In the genomic region with DNA sequence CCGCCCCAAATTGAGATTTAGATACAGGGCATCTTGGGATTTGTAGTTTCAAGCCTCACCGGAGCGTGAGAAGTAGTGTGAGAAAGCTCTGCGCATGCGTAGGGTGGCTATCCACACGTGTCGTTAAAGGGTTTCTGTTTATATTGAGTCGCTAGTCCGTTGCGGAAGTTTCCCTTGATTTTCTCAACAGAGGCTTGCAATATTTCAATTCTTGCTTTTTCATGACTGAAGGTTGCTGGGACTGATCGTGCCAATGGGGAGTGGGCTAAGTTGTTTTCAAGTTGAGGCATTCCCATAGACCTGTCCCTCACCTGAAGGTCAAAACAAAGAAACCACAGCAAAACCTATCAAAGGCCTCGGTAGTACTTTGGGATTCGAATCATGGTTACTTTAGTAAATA, we compare ENCODE assay signal across 9 mouse cellular contexts. TPM values are rescaled to one million over a fixed set of nuclear protein-coding genes. Genes with fewer than 3 reads are reported as not detected.
DNase-seq lines count a peak whose midpoint lies in the region; ATAC-seq and TF ChIP-seq lines count a peak whose summit lies in the region.
"Had no signal": no experiment of that assay in that cellular context is flagged by ENCODE, and none has a peak within 500 bp of the region (broad histone marks: within the 10 kb centered on the region; RNA-seq: fewer than 3 reads in every experiment).

No protein-coding gene starts in this region.

- TF ChIP-seq EP300 in liver, embryonic 14.5 days (IDR thresholded peaks at IDR 0.05; ENCODE audit: low read depth) = no peak

- ATAC-seq in heart, embryonic 13.5 days (ENCODE audit: extremely low read depth, insufficient number of reproducible peaks, low FRiP score, low TSS enrichment) = no peak
- ATAC-seq in kidney, postnatal 0 days (replicated peaks; ENCODE audit: low FRiP score, low read depth) = no peak
- no peak for ATAC-seq in liver, embryonic 14.5 days (ENCODE audit: insufficient read depth)

- no peaks in the 10 kb centered on the region for H3K27me3 ChIP-seq in heart, embryonic 13.5 days (replicated peaks)
- no peaks in the 10 kb centered on the region for H3K27me3 ChIP-seq in kidney, postnatal 0 days (ENCODE audit: insufficient read depth, low read length)
- H3K27me3 ChIP-seq in liver, embryonic 14.5 days (ENCODE audit: control insufficient read depth, insufficient read depth, low read length) = no peaks in the 10 kb centered on the region
- H3K27me3 ChIP-seq in splenic B cell, adult 2 months (ENCODE audit: control insufficient read depth, insufficient read depth, low read length, poor library complexity, severe bottlenecking) = no peaks in the 10 kb centered on the region

- H3K9me3 ChIP-seq in heart, embryonic 13.5 days = no peaks in the 10 kb centered on the region
- H3K9me3 ChIP-seq in kidney, postnatal 0 days (replicated peaks; ENCODE audit: low read length) = no peaks in the 10 kb centered on the region
- no peaks in the 10 kb centered on the region for H3K9me3 ChIP-seq in liver, embryonic 14.5 days (ENCODE audit: control insufficient read depth, low read length)
- H3K9me3 ChIP-seq: G1E had no signal

- peak overlapping the region; percentile 83; the same call in 1 of the 2 replicates for H3K27ac ChIP-seq in heart, embryonic 13.5 days (replicated peaks)
- H3K27ac ChIP-seq in kidney, postnatal 0 days = no peak overlapping the region
- peak overlapping the region; percentile 75 for H3K27ac ChIP-seq in liver, embryonic 14.5 days

- H3K4me2 ChIP-seq in heart, embryonic 13.5 days = peak overlapping the region; percentile 96
- H3K4me2 ChIP-seq in kidney, postnatal 0 days (ENCODE audit: low read length) = peak overlapping the region; percentile 91
- peak overlapping the region; percentile 98 for H3K4me2 ChIP-seq in liver, embryonic 14.5 days (ENCODE audit: low read depth)

- peak overlapping the region; percentile 84 for H3K9ac ChIP-seq in heart, embryonic 13.5 days
- H3K9ac ChIP-seq in kidney, postnatal 0 days (ENCODE audit: low read depth, low read length) = peak overlapping the region; percentile 69; the same call in 1 of the 2 replicates
- H3K9ac ChIP-seq in liver, embryonic 14.5 days (replicated peaks) = peak overlapping the region; percentile 75

- WGBS in heart, embryonic 13.5 days = 5% methylated on average over 13 of the region's 13 CpGs
- 4% methylated on average over 13 of the region's 13 CpGs for WGBS in kidney, postnatal 0 days
- 2% methylated on average over 13 of the region's 13 CpGs for WGBS in liver, embryonic 14.5 days (ENCODE audit: insufficient replicate concordance)

- DNase-seq in left cerebral cortex, adult 18-20 months (ENCODE audit: low spot score in 2 of 2) = peak; percentile 63
- DNase-seq in left cerebral cortex, adult 11 months (ENCODE audit: low spot score) = no peak
- peak; percentile 80 for DNase-seq in embryo, embryonic 9.5 days (ENCODE audit: extremely low spot score)
- DNase-seq in kidney, postnatal 0 days (ENCODE audit: low spot score) = peak; percentile 95
- DNase-seq in liver, embryonic 14.5 days (ENCODE audit: low read depth in 3 of 3, low spot score in 3 of 3) = peak; percentile 70 to 71 (median 71)
- DNase-seq in naive thymus-derived CD4-positive, alpha-beta T cell, adult 2 months (ENCODE audit: low read depth) = peak; percentile 93
- peak; percentile 94 for DNase-seq in splenic B cell, adult 2 months (ENCODE audit: low read depth, low spot score)

- H3K36me3 ChIP-seq in heart, embryonic 13.5 days = peaks cover 44% of the 10 kb centered on the region
- peaks cover 24% of the 10 kb centered on the region for H3K36me3 ChIP-seq in kidney, postnatal 0 days (ENCODE audit: insufficient read depth, low read length)
- peaks cover 32% of the 10 kb centered on the region for H3K36me3 ChIP-seq in liver, embryonic 14.5 days (replicated peaks; ENCODE audit: control insufficient read depth, insufficient read depth, low read depth)
- H3K36me3 ChIP-seq in splenic B cell, adult 2 months (ENCODE audit: control insufficient read depth, insufficient read depth, low read length, poor library complexity, severe bottlenecking) = no peaks in the 10 kb centered on the region; the same call in 1 of the 2 replicates

- H3K4me1 ChIP-seq in heart, embryonic 13.5 days = peaks cover 37% of the 10 kb centered on the region
- H3K4me1 ChIP-seq in kidney, postnatal 0 days (replicated peaks; ENCODE audit: insufficient read depth, low read length) = peaks cover 13% of the 10 kb centered on the region
- peaks cover 15 to 18% of the 10 kb centered on the region in 2 experiments for H3K4me1 ChIP-seq in liver, embryonic 14.5 days (replicated peaks; ENCODE audit: control insufficient read depth in 2 of 2, insufficient read depth in 2 of 2, low read length in 1 of 2)

- no peak for TF ChIP-seq CTCF in kidney, postnatal 0 days (IDR thresholded peaks at IDR 0.05; ENCODE audit: low read depth)
- no peak for TF ChIP-seq CTCF in liver, embryonic 14.5 days (IDR thresholded peaks at IDR 0.05; ENCODE audit: low read depth)

- peak overlapping the region; percentile 71 for H3K4me3 ChIP-seq in heart, embryonic 13.5 days
- H3K4me3 ChIP-seq in kidney, postnatal 0 days (replicated peaks; ENCODE audit: low read depth, low read length) = peak overlapping the region; percentile 85
- peak overlapping the region; percentile 50 to 79 for H3K4me3 ChIP-seq in liver, embryonic 14.5 days (ENCODE audit: insufficient read depth in 1 of 2, low read depth in 2 of 2, low read length in 2 of 2)

RNA-seq across cellular contexts. Expression of a gene that starts 2.0 kb away (rescaled TPM):
- 100 to 1,000 TPM; 171 to 176 TPM for total RNA-seq in left cerebral cortex, adult 18-20 months (2021)
- 23.2 and 25.3 TPM in 2 replicates for polyA plus RNA-seq in heart, embryonic 13.5 days (2015; fragmentation: Nextera tagmentation; extraction: Ambion mirVana)
- 19.0 and 19.4 TPM in 2 replicates for polyA plus RNA-seq in kidney, postnatal 0 days (2015; fragmentation: Nextera tagmentation; extraction: Ambion mirVana)
- 24.8 and 25.2 TPM in 2 replicates for polyA plus RNA-seq in liver, embryonic 14.5 days (2012; rRNA removed)
- polyA plus RNA-seq in liver, embryonic 14.5 days (2014; fragmentation: Nextera tagmentation; extraction: Ambion mirVana) = 9.9 and 10.2 TPM in 2 replicates

RNA-seq across cellular contexts. Expression of a gene that starts 8.1 kb away (rescaled TPM):
- total RNA-seq in left cerebral cortex, adult 18-20 months (2021) = 100 to 1,000 TPM; 129 to 134 TPM
- 73.4 and 75.1 TPM in 2 replicates for polyA plus RNA-seq in heart, embryonic 13.5 days (2015; fragmentation: Nextera tagmentation; extraction: Ambion mirVana)
- 120 and 131 TPM in 2 replicates for polyA plus RNA-seq in kidney, postnatal 0 days (2015; fragmentation: Nextera tagmentation; extraction: Ambion mirVana)
- 74.0 and 100 TPM in 2 replicates for polyA plus RNA-seq in liver, embryonic 14.5 days (2012; rRNA removed)
- polyA plus RNA-seq in liver, embryonic 14.5 days (2014; fragmentation: Nextera tagmentation; extraction: Ambion mirVana) = 84.4 and 89.3 TPM in 2 replicates

RNA-seq across cellular contexts. Expression of a gene that starts 9.7 kb away (rescaled TPM):
- 100 to 1,000 TPM; 130 to 138 TPM for total RNA-seq in left cerebral cortex, adult 18-20 months (2021)
- 113 and 127 TPM in 2 replicates for polyA plus RNA-seq in heart, embryonic 13.5 days (2015; fragmentation: Nextera tagmentation; extraction: Ambion mirVana)
- polyA plus RNA-seq in kidney, postnatal 0 days (2015; fragmentation: Nextera tagmentation; extraction: Ambion mirVana) = 116 and 125 TPM in 2 replicates
- polyA plus RNA-seq in liver, embryonic 14.5 days (2012; rRNA removed) = 83.4 and 85.3 TPM in 2 replicates
- polyA plus RNA-seq in liver, embryonic 14.5 days (2014; fragmentation: Nextera tagmentation; extraction: Ambion mirVana) = 56.9 and 58.8 TPM in 2 replicates

RNA-seq across cellular contexts. Expression of a gene that starts 20.4 kb away (rescaled TPM):
- not detected for total RNA-seq in left cerebral cortex, adult 18-20 months (2021)
- polyA plus RNA-seq in heart, embryonic 13.5 days (2015; fragmentation: Nextera tagmentation; extraction: Ambion mirVana) = not detected in 2 replicates
- polyA plus RNA-seq in kidney, postnatal 0 days (2015; fragmentation: Nextera tagmentation; extraction: Ambion mirVana) = not detected in 2 replicates
- 0.02 TPM in 1 of 2 replicates, not detected in the other for polyA plus RNA-seq in liver, embryonic 14.5 days (2012; rRNA removed)
- not detected in 2 replicates for polyA plus RNA-seq in liver, embryonic 14.5 days (2014; fragmentation: Nextera tagmentation; extraction: Ambion mirVana)
- total RNA-seq: G1E had no signal
- polyA plus RNA-seq: G1E had no signal

RNA-seq across cellular contexts. Expression of a gene that starts 25.1 kb away (rescaled TPM):
- 10 to 100 TPM; 16.2 to 17.5 TPM for total RNA-seq in left cerebral cortex, adult 18-20 months (2021)
- 18.5 and 19.8 TPM in 2 replicates for polyA plus RNA-seq in heart, embryonic 13.5 days (2015; fragmentation: Nextera tagmentation; extraction: Ambion mirVana)
- polyA plus RNA-seq in kidney, postnatal 0 days (2015; fragmentation: Nextera tagmentation; extraction: Ambion mirVana) = 35.2 and 38.5 TPM in 2 replicates
- polyA plus RNA-seq in liver, embryonic 14.5 days (2012; rRNA removed) = 8.9 and 13.5 TPM in 2 replicates
- polyA plus RNA-seq in liver, embryonic 14.5 days (2014; fragmentation: Nextera tagmentation; extraction: Ambion mirVana) = 5.7 and 6.0 TPM in 2 replicates
